Mouse (Mus musculus) C3H10T1/2 (cell line): ENCODE measurements around the gene Sh3rf3. TPM values are rescaled to one million over a fixed set of nuclear protein-coding genes. Genes with fewer than 3 reads are reported as not detected.

ENCODE experiments used
- polyA plus RNA-seq, 2 experiments: library from polyadenylated mRNA; unstranded; fragments of >200 nt; fragmentation: generic; extraction: Trizol; gene quantifications; one replicate each; pipeline ENCODE4 v1.2.1; 2012; ENCODE audit warnings: missing spikeins in 2 of 2

Sh3rf3 gene
- 1 to 10 TPM in 1 of 2 experiments, under 1 TPM in 1; 0.34 to 7.5 TPM for polyA plus RNA-seq

GRCm38 (mm10) chr10:58813081-58813800 lies at the start of gene Sh3rf3:
TSS of gene Sh3rf3 (plus strand) at chr10:58813359.

Other genes starting within 250 kb of the Sh3rf3 start
- under 1 TPM in 1 of 2 experiments, not detected in 1; 0.09 TPM for gene Edar, start 137.7 kb upstream of the Sh3rf3 start, polyA plus RNA-seq
- gene Gm17542, start 95.1 kb upstream of the Sh3rf3 start, polyA plus RNA-seq: not detected